Mouse (Mus musculus): ENCODE measurements around the gene Phldb1. TPM values are rescaled to one million over a fixed set of nuclear protein-coding genes. Genes with fewer than 3 reads are reported as not detected.

Gene Phldb1
- polyA plus RNA-seq, 1 experiment from 2014 or later = 24.0 TPM

- Histone ChIP-seq H3K36me3 (peaks cover 31% of the 10 kb centered on the region), H3K9me3 (no peaks in the 10 kb centered on the region), H3K27me3 (replicated peaks) (no peaks in the 10 kb centered on the region), H3K4me1 (peaks cover 4% of the 10 kb centered on the region; the same call in 1 of the 2 replicates), H3K9ac (no peak overlapping the region), H3K4me3 (replicated peaks) (no peak overlapping the region), H3K27ac (no peak overlapping the region), H3K4me2 (no peak overlapping the region)
- no peak for ATAC-seq (ENCODE audit: insufficient read depth, low FRiP score, low read depth)
- WGBS = 91% methylated on average over 1 of the region's 1 CpGs
Measured at GRCm38 (mm10) chr9:44740663-44741192, 5.7 kb upstream of the Phldb1 start.

- Histone ChIP-seq H3K4me1 (peaks cover 24% of the 10 kb centered on the region), H3K27me3 (replicated peaks) (0 out of 2 replicates have a peak, but pooled peaks cover 7% of the 10 kb centered on the region), H3K9me3 (no peaks in the 10 kb centered on the region), H3K36me3 (peaks cover 8% of the 10 kb centered on the region; the same call in 1 of the 2 replicates), H3K4me3 (replicated peaks) (no peak overlapping the region), H3K9ac (no peak overlapping the region), H3K4me2 (peak overlapping the region; percentile 6; the same call in 1 of the 2 replicates), H3K27ac (peak overlapping the region; percentile 74)
- ATAC-seq (ENCODE audit: insufficient read depth, low FRiP score, low read depth) = peak; percentile 12; the same call in 1 of the 2 replicates
- 26% methylated on average over 8 of the region's 8 CpGs for WGBS
Measured at GRCm38 (mm10) chr9:44737240-44737949, 2.4 kb upstream of the Phldb1 start.

GRCm38 (mm10) chr9:44736301-44736700, 1.3 kb upstream of the Phldb1 start:
- H3K4me3 ChIP-seq (replicated peaks) = no peak overlapping the region
- H3K9ac ChIP-seq = no peak overlapping the region
- 0 out of 2 replicates have a peak, but pooled peaks cover 7% of the 10 kb centered on the region for H3K27me3 ChIP-seq (replicated peaks)
- ATAC-seq (ENCODE audit: insufficient read depth, low FRiP score, low read depth) = no peak
- H3K4me2 ChIP-seq = no peak overlapping the region
- 68% methylated on average over 2 of the region's 2 CpGs for WGBS
- no peaks in the 10 kb centered on the region for H3K9me3 ChIP-seq
- H3K4me1 ChIP-seq = peaks cover 24% of the 10 kb centered on the region
- H3K27ac ChIP-seq = no peak overlapping the region; the same call in 1 of the 2 replicates
- peaks cover 3% of the 10 kb centered on the region; the same call in 1 of the 2 replicates for H3K36me3 ChIP-seq

GRCm38 (mm10) chr9:44735886-44736285, 888 bp upstream of the Phldb1 start:
- no peak overlapping the region for H3K4me2 ChIP-seq
- H3K9ac ChIP-seq = no peak overlapping the region
- 73% methylated on average over 6 of the region's 6 CpGs for WGBS
- H3K4me1 ChIP-seq = peaks cover 24% of the 10 kb centered on the region
- H3K27me3 ChIP-seq (replicated peaks) = 0 out of 2 replicates have a peak, but pooled peaks cover 7% of the 10 kb centered on the region
- ATAC-seq (ENCODE audit: insufficient read depth, low FRiP score, low read depth) = no peak
- H3K9me3 ChIP-seq = no peaks in the 10 kb centered on the region
- H3K36me3 ChIP-seq = no peaks in the 10 kb centered on the region
- no peak overlapping the region for H3K4me3 ChIP-seq (replicated peaks)
- H3K27ac ChIP-seq = peak overlapping the region; percentile 54

GRCm38 (mm10) chr9:44733671-44734523, 1.1 kb downstream of the Phldb1 start:
- H3K4me2 ChIP-seq = peak overlapping the region; percentile 94
- peak overlapping the region; percentile 68 for H3K27ac ChIP-seq
- 1% methylated on average over 79 of the region's 79 CpGs for WGBS
- peaks cover 24% of the 10 kb centered on the region for H3K4me1 ChIP-seq
- H3K36me3 ChIP-seq = no peaks in the 10 kb centered on the region
- 0 out of 2 replicates have a peak, but pooled peaks cover 7% of the 10 kb centered on the region for H3K27me3 ChIP-seq (replicated peaks)
- H3K9me3 ChIP-seq = no peaks in the 10 kb centered on the region
- ATAC-seq (ENCODE audit: insufficient read depth, low FRiP score, low read depth) = peak; percentile 48
- H3K9ac ChIP-seq = peak overlapping the region; percentile 52
- H3K4me3 ChIP-seq (replicated peaks) = peak overlapping the region; percentile 54

- H3K4me1 ChIP-seq = peaks cover 24% of the 10 kb centered on the region
- H3K4me2 ChIP-seq = peak overlapping the region; percentile 94
- H3K27me3 ChIP-seq (replicated peaks) = 0 out of 2 replicates have a peak, but pooled peaks cover 7% of the 10 kb centered on the region
- H3K4me3 ChIP-seq (replicated peaks) = peak overlapping the region; percentile 54
- 54% methylated on average over 12 of the region's 12 CpGs for WGBS
- H3K9ac ChIP-seq = peak overlapping the region; percentile 52; the same call in 1 of the 2 replicates
- H3K27ac ChIP-seq = peak overlapping the region; percentile 17
- H3K36me3 ChIP-seq = no peaks in the 10 kb centered on the region
- no peaks in the 10 kb centered on the region for H3K9me3 ChIP-seq
- ATAC-seq (ENCODE audit: insufficient read depth, low FRiP score, low read depth) = no peak
Measured at GRCm38 (mm10) chr9:44732921-44733530, 2.0 kb downstream of the Phldb1 start.

GRCm38 (mm10) chr9:44732130-44732549, 2.9 kb downstream of the Phldb1 start:
- no peak overlapping the region for H3K4me3 ChIP-seq (replicated peaks)
- 0 out of 2 replicates have a peak, but pooled peaks cover 7% of the 10 kb centered on the region for H3K27me3 ChIP-seq (replicated peaks)
- 67% methylated on average over 5 of the region's 5 CpGs for WGBS
- no peak overlapping the region for H3K4me2 ChIP-seq
- no peaks in the 10 kb centered on the region for H3K9me3 ChIP-seq
- no peaks in the 10 kb centered on the region for H3K36me3 ChIP-seq
- no peak overlapping the region for H3K27ac ChIP-seq
- no peak for ATAC-seq (ENCODE audit: insufficient read depth, low FRiP score, low read depth)
- H3K9ac ChIP-seq = no peak overlapping the region
- peaks cover 24% of the 10 kb centered on the region for H3K4me1 ChIP-seq

- no peak overlapping the region for H3K4me2 ChIP-seq
- 63% methylated on average over 5 of the region's 5 CpGs for WGBS
- ATAC-seq (ENCODE audit: insufficient read depth, low FRiP score, low read depth) = no peak
- no peak overlapping the region for H3K27ac ChIP-seq
- no peaks in the 10 kb centered on the region for H3K9me3 ChIP-seq
- 0 out of 2 replicates have a peak, but pooled peaks cover under 1% of the 10 kb centered on the region for H3K27me3 ChIP-seq (replicated peaks)
- H3K36me3 ChIP-seq = no peaks in the 10 kb centered on the region
- H3K9ac ChIP-seq = no peak overlapping the region
- peaks cover 26% of the 10 kb centered on the region for H3K4me1 ChIP-seq
- no peak overlapping the region for H3K4me3 ChIP-seq (replicated peaks)
Measured at GRCm38 (mm10) chr9:44727441-44727840, 7.6 kb downstream of the Phldb1 start.

GRCm38 (mm10) chr9:44726431-44727146, 8.4 kb downstream of the Phldb1 start:
- Histone ChIP-seq H3K4me1 (peaks cover 27% of the 10 kb centered on the region), H3K4me3 (replicated peaks) (no peak overlapping the region), H3K36me3 (no peaks in the 10 kb centered on the region), H3K27me3 (replicated peaks) (no peaks in the 10 kb centered on the region), H3K9ac (no peak overlapping the region), H3K9me3 (no peaks in the 10 kb centered on the region), H3K4me2 (no peak overlapping the region), H3K27ac (no peak overlapping the region)
- ATAC-seq (ENCODE audit: insufficient read depth, low FRiP score, low read depth) = no peak
- 36% methylated on average over 10 of the region's 10 CpGs for WGBS

GRCm38 (mm10) chr9:44724665-44725064, 10.3 kb downstream of the Phldb1 start:
- 34% methylated on average over 2 of the region's 2 CpGs for WGBS
- H3K4me2 ChIP-seq = no peak overlapping the region
- no peak overlapping the region for H3K4me3 ChIP-seq (replicated peaks)
- no peaks in the 10 kb centered on the region for H3K27me3 ChIP-seq (replicated peaks)
- H3K9me3 ChIP-seq = no peaks in the 10 kb centered on the region
- H3K27ac ChIP-seq = peak overlapping the region; percentile 28
- H3K36me3 ChIP-seq = no peaks in the 10 kb centered on the region
- H3K9ac ChIP-seq = no peak overlapping the region
- peaks cover 43% of the 10 kb centered on the region for H3K4me1 ChIP-seq
- ATAC-seq (ENCODE audit: insufficient read depth, low FRiP score, low read depth) = no peak

- H3K4me1 ChIP-seq = peaks cover 47% of the 10 kb centered on the region
- H3K4me2 ChIP-seq = no peak overlapping the region
- H3K4me3 ChIP-seq (replicated peaks) = no peak overlapping the region
- 47% methylated on average over 6 of the region's 6 CpGs for WGBS
- no peaks in the 10 kb centered on the region for H3K36me3 ChIP-seq
- no peak overlapping the region for H3K9ac ChIP-seq
- no peaks in the 10 kb centered on the region for H3K9me3 ChIP-seq
- ATAC-seq (ENCODE audit: insufficient read depth, low FRiP score, low read depth) = no peak
- H3K27me3 ChIP-seq (replicated peaks) = no peaks in the 10 kb centered on the region
- H3K27ac ChIP-seq = peak overlapping the region; percentile 63
Measured at GRCm38 (mm10) chr9:44724223-44724622, 10.8 kb downstream of the Phldb1 start.
